Mouse (Mus musculus) forebrain, embryonic 16.5 days (tissue): Measurements from ENCODE around the gene Mapk13. TPM values are rescaled to one million over a fixed set of nuclear protein-coding genes. Genes with fewer than 3 reads are reported as not detected.
"Not testable (repeated sequence)": the region's sequence is repeated elsewhere in the genome, so short reads cannot be mapped to it uniquely, and the experiment has no call there.

ENCODE experiments used
- ATAC-seq: fragments of 200-750 bp; cut with Nextera tagmentation; 2 replicates; pipeline ENCODE4 v1.8.0; 2017; ENCODE audit warnings: mild to moderate bottlenecking, moderate library complexity
- H3K27ac ChIP-seq: fragments of 300-500 bp; sonication (generic); 2 replicates; pipeline ENCODE4 v1.5.1; 2014; ENCODE audit warnings: low read length, control low read depth
- H3K27me3 ChIP-seq: fragments of 300-500 bp; sonication (generic); replicated peaks from 2 replicates; pipeline ENCODE4 v1.6.1; 2014; ENCODE audit warnings: low read length; ENCODE audit not compliant: control insufficient read depth, insufficient read depth
- H3K36me3 ChIP-seq: fragments of 300-500 bp; sonication (generic); 2 replicates; pipeline ENCODE4 v1.6.1; 2014; ENCODE audit not compliant: control insufficient read depth, insufficient read depth
- H3K4me1 ChIP-seq: fragments of 300-500 bp; sonication (generic); replicated peaks from 2 replicates; pipeline ENCODE4 v1.6.1; 2014; ENCODE audit warnings: low read length; ENCODE audit not compliant: control insufficient read depth, insufficient read depth
- H3K4me2 ChIP-seq: fragments of 300-500 bp; sonication (generic); 2 replicates; pipeline ENCODE4 v1.6.1; 2014; ENCODE audit warnings: mild to moderate bottlenecking, low read length, control low read depth
- H3K4me3 ChIP-seq: fragments of 300-500 bp; sonication (generic); replicated peaks from 2 replicates; pipeline ENCODE4 v1.5.1; 2014; ENCODE audit warnings: mild to moderate bottlenecking, low read length, control low read depth
- H3K9ac ChIP-seq: fragments of 300-500 bp; sonication (generic); replicated peaks from 2 replicates; pipeline ENCODE4 v1.6.1; 2014; ENCODE audit warnings: low read depth, low read length, control low read depth
- H3K9me3 ChIP-seq: fragments of 300-500 bp; sonication (generic); 2 replicates; pipeline ENCODE4 v1.6.1; 2016; ENCODE audit warnings: low read length; ENCODE audit not compliant: control insufficient read depth
- WGBS: fragments of 180-500 bp; shearing (Covaris S2); extraction: QIAGEN DNeasy Blood & Tissue Kit; methylation state at CpG from one replicate; pipeline ENCODE4 v1.1.7; 2014; 5-methylcytosine and 5-hydroxymethylcytosine counted together
- polyA plus RNA-seq: library from polyadenylated mRNA; unstranded; fragments of >200 nt; fragmentation: Nextera tagmentation; extraction: Ambion mirVana; gene quantifications from 2 replicates; pipeline ENCODE4 v1.2.1, GENCODE M21; 2015

The Mapk13 gene
- polyA plus RNA-seq, 1 experiment from 2014 or later, result 0.47 TPM

GRCm38 (mm10) chr17:28804973-28805372 is 35.9 kb downstream of the Mapk13 start:
- Histone ChIP-seq H3K36me3 (peaks cover 19% of the 10 kb centered on the region), H3K4me2 (no peak overlapping the region), H3K9ac (no peak overlapping the region), H3K9me3 (no peaks in the 10 kb centered on the region), H3K4me3 (no peak overlapping the region), H3K27me3 (no peaks in the 10 kb centered on the region), H3K27ac (no peak overlapping the region), H3K4me1 (peaks cover 16% of the 10 kb centered on the region)
- no peak for ATAC-seq
- WGBS, result 94% methylated on average over 6 of the region's 6 CpGs

GRCm38 (mm10) chr17:28806770-28807169 is 37.7 kb downstream of the Mapk13 start:
- ATAC-seq, result no peak
- 97% methylated on average over 19 of the region's 19 CpGs for WGBS
- H3K36me3 ChIP-seq, result peaks cover 19% of the 10 kb centered on the region

GRCm38 (mm10) chr17:28808714-28809113 is 39.6 kb downstream of the Mapk13 start:
- H3K9me3 ChIP-seq, result no peaks in the 10 kb centered on the region
- peaks cover 22% of the 10 kb centered on the region for H3K36me3 ChIP-seq
- no peak overlapping the region for H3K9ac ChIP-seq
- ATAC-seq, result no peak
- 96% methylated on average over 8 of the region's 8 CpGs for WGBS
- no peaks in the 10 kb centered on the region for H3K27me3 ChIP-seq
- H3K4me1 ChIP-seq, result no peaks in the 10 kb centered on the region
- H3K4me3 ChIP-seq, result no peak overlapping the region
- no peak overlapping the region for H3K4me2 ChIP-seq
- no peak overlapping the region for H3K27ac ChIP-seq

More at GRCm38 (mm10) chr17:28806770-28807169, 37.7 kb downstream of the Mapk13 start:
- Histone ChIP-seq H3K9ac (no peak overlapping the region), H3K27ac (no peak overlapping the region), H3K27me3 (no peaks in the 10 kb centered on the region), H3K4me1 (peaks cover 10% of the 10 kb centered on the region), H3K4me3 (no peak overlapping the region), H3K9me3 (no peaks in the 10 kb centered on the region), H3K4me2 (no peak overlapping the region)

GRCm38 (mm10) chr17:28809175-28809831 is 40.2 kb downstream of the Mapk13 start:
- no peak overlapping the region for H3K4me3 ChIP-seq
- H3K9ac ChIP-seq, result no peak overlapping the region
- ATAC-seq, result no peak
- no peaks in the 10 kb centered on the region for H3K27me3 ChIP-seq
- peaks cover 24% of the 10 kb centered on the region for H3K36me3 ChIP-seq
- H3K4me1 ChIP-seq, result no peaks in the 10 kb centered on the region
- H3K9me3 ChIP-seq, result no peaks in the 10 kb centered on the region
- H3K4me2 ChIP-seq, result no peak overlapping the region
- no peak overlapping the region for H3K27ac ChIP-seq
- WGBS, result 98% methylated on average over 10 of the region's 10 CpGs

- Histone ChIP-seq H3K27me3 (no peaks in the 10 kb centered on the region), H3K27ac (no peak overlapping the region), H3K4me1 (no peaks in the 10 kb centered on the region), H3K9me3 (no peaks in the 10 kb centered on the region), H3K9ac (no peak overlapping the region), H3K4me3 (no peak overlapping the region), H3K4me2 (no peak overlapping the region), H3K36me3 (peaks cover 20% of the 10 kb centered on the region)
- 92% methylated on average over 10 of the region's 10 CpGs for WGBS
- ATAC-seq, result no peak
Observed at GRCm38 (mm10) chr17:28812345-28812744, 43.2 kb downstream of the Mapk13 start.

GRCm38 (mm10) chr17:28814529-28815097 is 45.5 kb downstream of the Mapk13 start:
- WGBS, result 89% methylated on average over 18 of the region's 18 CpGs
- no peak overlapping the region for H3K9ac ChIP-seq
- no peak overlapping the region for H3K4me3 ChIP-seq
- H3K27me3 ChIP-seq, result no peaks in the 10 kb centered on the region
- no peak overlapping the region for H3K4me2 ChIP-seq
- H3K9me3 ChIP-seq, result no peaks in the 10 kb centered on the region
- no peak overlapping the region for H3K27ac ChIP-seq
- no peak for ATAC-seq
- H3K4me1 ChIP-seq, result no peaks in the 10 kb centered on the region
- H3K36me3 ChIP-seq, result peaks cover 34% of the 10 kb centered on the region

- Histone ChIP-seq H3K4me3 (no peak overlapping the region), H3K27ac (no peak overlapping the region), H3K9me3 (no peaks in the 10 kb centered on the region), H3K4me2 (no peak overlapping the region), H3K9ac (no peak overlapping the region), H3K4me1 (no peaks in the 10 kb centered on the region), H3K36me3 (peaks cover 37% of the 10 kb centered on the region), H3K27me3 (no peaks in the 10 kb centered on the region)
- no peak for ATAC-seq
- 87% methylated on average over 10 of the region's 10 CpGs for WGBS
Observed at GRCm38 (mm10) chr17:28815384-28816004, 46.4 kb downstream of the Mapk13 start.

GRCm38 (mm10) chr17:28816326-28816725 is 47.2 kb downstream of the Mapk13 start:
- H3K4me2 ChIP-seq, H3K9me3 ChIP-seq, H3K4me1 ChIP-seq, H3K4me3 ChIP-seq, H3K9ac ChIP-seq, ATAC-seq, H3K27me3 ChIP-seq, H3K27ac ChIP-seq: not testable (repeated sequence)
- 98% methylated on average over 10 of the region's 10 CpGs for whole genome bisulfite sequencing
- H3K36me3 ChIP-seq, result peaks cover 41% of the 10 kb centered on the region

- Histone ChIP-seq H3K9me3 (no peaks in the 10 kb centered on the region), H3K9ac (no peak overlapping the region), H3K36me3 (peaks cover 50% of the 10 kb centered on the region), H3K4me1 (no peaks in the 10 kb centered on the region), H3K27me3 (no peaks in the 10 kb centered on the region), H3K4me3 (no peak overlapping the region), H3K4me2 (no peak overlapping the region), H3K27ac (no peak overlapping the region)
- ATAC-seq, result no peak
- 94% methylated on average over 25 of the region's 25 CpGs for WGBS
Observed at GRCm38 (mm10) chr17:28816875-28817811, 48.0 kb downstream of the Mapk13 start.
